Mouse (Mus musculus): Measurements from ENCODE around the gene Chid1.

- TF ChIP-seq POLR2A (IDR thresholded peaks at IDR 0.05; ENCODE audit: low read depth, low read length), result peak; percentile 82; the same call in 1 of the 2 replicates
- TF ChIP-seq CTCF (IDR thresholded peaks at IDR 0.05; ENCODE audit: extremely low read depth, insufficient read length, insufficient replicate concordance, low read depth, low read length), result no peak
Observed at GRCm38 (mm10) chr7:141539556-141540311, at the start of gene Chid1.
